Mouse (Mus musculus): ENCODE measurements around the gene Smpd3. TPM values are rescaled to one million over a fixed set of nuclear protein-coding genes. Genes with fewer than 3 reads are reported as not detected.

Smpd3 gene
- total RNA-seq, 2 experiments from 2014 or later, result 85.0 to 87.5 TPM

- DNase-seq (ENCODE audit: low spot score in 2 of 2), result no peak
These were observed 75.4 kb downstream of the Smpd3 start for GRCm38 (mm10) chr8:106262343-106262742.

GRCm38 (mm10) chr8:106260894-106261293 is 76.9 kb downstream of the Smpd3 start:
- intact Hi-C loops (cut with DNase I), result no loop called here
- no peak for DNase-seq (ENCODE audit: low spot score in 2 of 2)

More at GRCm38 (mm10) chr8:106262343-106262742, 75.4 kb downstream of the Smpd3 start:
- intact Hi-C loops (cut with DNase I), result no loop called here

GRCm38 (mm10) chr8:106259579-106260255 is 78.1 kb downstream of the Smpd3 start:
- intact Hi-C loops (cut with DNase I), result loop anchor here (5.0 kb wide), 1 partner anchor 143 kb away; no protein-coding TSS in a partner anchor
- DNase-seq (ENCODE audit: low spot score in 2 of 2), result no peak

- intact Hi-C loops (cut with DNase I), result loop anchor here (5.0 kb wide), 1 partner anchor 144 kb away; no protein-coding TSS in a partner anchor
- no peak for DNase-seq (ENCODE audit: low spot score in 2 of 2)
These were observed 79.6 kb downstream of the Smpd3 start for GRCm38 (mm10) chr8:106258169-106258568.

GRCm38 (mm10) chr8:106250186-106250585 is 87.6 kb downstream of the Smpd3 start:
- intact Hi-C loops (cut with DNase I), result no loop called here
- no peak for DNase-seq (ENCODE audit: low spot score in 2 of 2)

- DNase-seq (ENCODE audit: low spot score in 2 of 2), result no peak
- intact Hi-C loops (cut with DNase I), result no loop called here
These were observed 100.7 kb downstream of the Smpd3 start for GRCm38 (mm10) chr8:106237106-106237505.

GRCm38 (mm10) chr8:106234567-106235261 is 103.1 kb downstream of the Smpd3 start:
- intact Hi-C loops (cut with DNase I), result no loop called here
- DNase-seq (ENCODE audit: low spot score in 2 of 2), result no peak

GRCm38 (mm10) chr8:106232751-106233150 is 105.0 kb downstream of the Smpd3 start:
- no peak for DNase-seq (ENCODE audit: low spot score in 2 of 2)
- intact Hi-C loops (cut with DNase I), result no loop called here

GRCm38 (mm10) chr8:106231536-106231935 is 106.3 kb downstream of the Smpd3 start:
- no peak for DNase-seq (ENCODE audit: low spot score in 2 of 2)
- intact Hi-C loops (cut with DNase I), result no loop called here

GRCm38 (mm10) chr8:106226589-106226988 is 111.2 kb downstream of the Smpd3 start:
- intact Hi-C loops (cut with DNase I), result no loop called here
- DNase-seq (ENCODE audit: low spot score in 2 of 2), result peak; percentile 52 to 69

GRCm38 (mm10) chr8:106219620-106220019 is 118.2 kb downstream of the Smpd3 start:
- no peak for DNase-seq (ENCODE audit: low spot score in 2 of 2)
- intact Hi-C loops (cut with DNase I), result no loop called here

GRCm38 (mm10) chr8:106213959-106214358 is 123.8 kb downstream of the Smpd3 start:
- intact Hi-C loops (cut with DNase I), result loop anchor here (5.0 kb wide), 1 partner anchor 77 kb away; the partner anchor contains the start of gene Esrp2
- no peak for DNase-seq (ENCODE audit: low spot score in 2 of 2)

GRCm38 (mm10) chr8:106211421-106211820 is 126.4 kb downstream of the Smpd3 start:
- no peak for DNase-seq (ENCODE audit: low spot score in 2 of 2)
- intact Hi-C loops (cut with DNase I), result loop anchor here (5.0 kb wide), 1 partner anchor 74 kb away; the partner anchor contains the start of gene Esrp2

- peak; percentile 96 to 97 for DNase-seq (ENCODE audit: low spot score in 2 of 2)
- intact Hi-C loops (cut with DNase I), result loop anchor here (5.0 kb wide), 1 partner anchor 74 kb away; the partner anchor contains the start of gene Esrp2
These were observed 126.9 kb downstream of the Smpd3 start, which contains the start of the genes Slc7a6os and Prmt7 for GRCm38 (mm10) chr8:106210821-106211345. Gene Slc7a6os (minus strand): TSS chr8:106210935. Gene Prmt7 (plus strand): TSS chr8:106210936.

- intact Hi-C loops (cut with DNase I), result loop anchor here (5.0 kb wide), 1 partner anchor 73 kb away; the partner anchor contains the start of gene Esrp2
- peak in 1 of 2 experiments; percentile 62 for DNase-seq (ENCODE audit: low spot score in 2 of 2)
These were observed 127.6 kb downstream of the Smpd3 start for GRCm38 (mm10) chr8:106210035-106210731.

Other genes starting within 250 kb of the Smpd3 start
- gene Esrp2, start 201.0 kb downstream of the Smpd3 start, total RNA-seq (2021), result under 1 TPM in 1 of 2 experiments, not detected in 1; 0.79 TPM
- gene Pla2g15, start 187.6 kb downstream of the Smpd3 start, total RNA-seq (2021), result 10 to 100 TPM; 23.0 to 25.3 TPM
- gene Slc7a6, start 169.1 kb downstream of the Smpd3 start, total RNA-seq (2021), result 10 to 100 TPM; 26.8 to 29.9 TPM
- gene Slc7a6os, start 127.1 kb downstream of the Smpd3 start, total RNA-seq (2021), result 10 to 100 TPM; 26.8 to 28.3 TPM
- 10 to 100 TPM; 37.1 to 37.8 TPM for gene Prmt7, start 127.1 kb downstream of the Smpd3 start, total RNA-seq (2021)
- 10 to 100 TPM; 11.8 to 12.8 TPM for gene Zfp90, start 77.3 kb upstream of the Smpd3 start, total RNA-seq (2021)
- not detected for gene 6030452D12Rik, start 162.5 kb upstream of the Smpd3 start, total RNA-seq (2021)
- gene Cdh3, start 172.9 kb upstream of the Smpd3 start, total RNA-seq (2021), result under 1 TPM; 0.42 to 0.62 TPM
- gene Gm10073, start 235.5 kb upstream of the Smpd3 start, total RNA-seq (2021), result 10 to 100 TPM; 90.1 to 90.2 TPM